Mouse (Mus musculus) embryonic fibroblast, embryonic 13.5 days (primary cell): ENCODE results near the gene Rbbp4.

ENCODE experiments used
- CTCF ChIP-seq: IDR thresholded peaks from 2 replicates; pipeline ENCODE4 v1.5.1; 2011; ENCODE audit warnings: mild to moderate bottlenecking, control low read depth, low read length, moderate library complexity, borderline replicate concordance; ENCODE audit not compliant: insufficient read depth
- POLR2A ChIP-seq: IDR thresholded peaks from 2 replicates; pipeline ENCODE4 v1.6.1; 2011; ENCODE audit warnings: low read depth, mild to moderate bottlenecking, control low read depth, low read length, moderate library complexity

- no peak for TF ChIP-seq CTCF
- TF ChIP-seq POLR2A = no peak; the same call in 1 of the 2 replicates
Measured at GRCm38 (mm10) chr4:129334677-129335215, 424 bp downstream of the Rbbp4 start.
